Mouse (Mus musculus) urinary bladder, postnatal 10 days (tissue): ENCODE measurements around the gene Mrpl53.

Experiments
- DNase-seq: peaks from one replicate; pipeline ENCODE4 v3.0.0; 2022; ENCODE audit warnings: low spot score

The Mrpl53 gene

DNA sequence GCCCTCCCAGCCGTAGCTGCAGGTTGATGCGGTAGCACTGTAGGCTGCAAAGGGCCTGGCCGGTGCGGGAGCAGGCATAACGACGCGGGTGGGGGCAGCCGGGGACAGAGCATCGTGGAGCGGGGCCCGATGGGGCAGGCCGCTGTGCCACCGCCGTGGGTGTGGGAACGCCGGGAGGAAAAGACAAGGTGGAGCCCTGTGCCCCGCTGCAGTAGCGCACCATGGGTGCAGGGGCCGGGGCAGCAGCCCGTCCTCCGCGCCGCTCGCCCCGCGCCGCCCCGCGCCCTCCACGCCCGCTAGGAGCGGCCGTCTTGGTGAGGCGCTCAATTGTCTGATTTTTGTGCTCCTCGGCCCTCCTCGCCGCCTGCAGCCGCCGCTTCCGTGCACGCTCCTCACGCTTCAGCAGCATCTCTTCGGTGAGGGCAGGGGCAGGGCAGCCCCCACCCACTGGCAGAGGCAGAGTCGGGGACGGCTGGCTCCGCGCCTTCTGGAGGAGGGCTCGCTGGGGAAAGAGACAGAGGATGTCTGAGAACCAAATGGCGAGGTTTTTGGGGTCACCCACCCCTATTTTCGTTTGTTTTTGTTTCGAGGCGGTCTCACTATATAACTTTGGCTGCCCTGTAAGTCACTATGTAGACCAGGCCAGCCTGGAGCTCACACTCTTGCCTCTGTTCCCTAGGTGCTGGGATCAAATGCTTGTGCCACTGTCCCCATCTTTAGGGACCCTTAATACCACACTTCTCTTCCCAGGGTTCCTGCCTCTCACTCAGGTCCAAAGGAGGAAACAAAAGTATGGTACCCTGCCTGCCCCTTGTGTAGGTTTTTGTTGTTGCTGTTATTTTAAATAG, 13.2 kb downstream of the Mrpl53 start:
- no peak for DNase-seq

DNA sequence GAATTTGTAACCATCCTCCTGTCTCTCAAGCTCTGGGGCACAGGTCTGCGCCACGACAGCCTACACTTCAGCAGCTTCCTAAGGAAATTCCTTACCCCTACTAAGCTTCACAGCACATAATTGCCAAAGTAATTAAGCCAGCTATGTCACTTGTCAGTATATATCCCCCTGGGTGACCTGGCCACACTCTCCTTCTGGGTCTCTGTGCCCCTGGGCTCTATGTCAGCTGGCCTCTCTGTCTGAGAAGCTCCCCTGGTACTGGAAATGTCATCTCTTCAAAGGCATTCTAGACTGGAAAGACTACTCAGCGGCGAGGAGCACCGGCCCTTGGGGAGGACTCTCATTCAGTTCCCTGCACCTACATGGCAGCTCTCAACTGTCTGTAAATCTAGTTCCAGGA, 14.1 kb downstream of the Mrpl53 start:
- no peak for DNase-seq

DNA sequence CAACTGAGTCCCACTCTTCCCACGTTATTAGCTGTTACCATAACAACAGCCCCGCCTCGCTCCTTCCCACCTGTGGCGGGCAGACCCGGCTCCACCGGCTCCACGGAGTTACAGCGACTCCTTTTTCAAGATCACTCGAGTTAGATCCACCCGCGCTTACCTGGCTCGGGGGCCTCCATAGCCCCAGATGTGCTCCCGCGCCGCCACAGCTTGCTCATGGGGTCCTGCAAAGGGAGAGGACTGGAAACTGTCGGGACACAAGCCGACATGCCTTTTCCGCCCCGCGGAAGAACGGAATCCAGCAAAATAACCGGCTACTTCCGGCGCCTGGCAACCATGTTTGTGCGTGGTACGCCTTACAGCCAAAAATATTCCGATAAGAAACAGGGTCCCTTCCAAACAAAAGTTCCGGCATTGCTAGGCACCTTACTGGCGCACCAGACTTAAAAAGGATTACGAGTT, 16.0 kb downstream of the Mrpl53 start:
- DNase-seq = peak; percentile 57

DNA sequence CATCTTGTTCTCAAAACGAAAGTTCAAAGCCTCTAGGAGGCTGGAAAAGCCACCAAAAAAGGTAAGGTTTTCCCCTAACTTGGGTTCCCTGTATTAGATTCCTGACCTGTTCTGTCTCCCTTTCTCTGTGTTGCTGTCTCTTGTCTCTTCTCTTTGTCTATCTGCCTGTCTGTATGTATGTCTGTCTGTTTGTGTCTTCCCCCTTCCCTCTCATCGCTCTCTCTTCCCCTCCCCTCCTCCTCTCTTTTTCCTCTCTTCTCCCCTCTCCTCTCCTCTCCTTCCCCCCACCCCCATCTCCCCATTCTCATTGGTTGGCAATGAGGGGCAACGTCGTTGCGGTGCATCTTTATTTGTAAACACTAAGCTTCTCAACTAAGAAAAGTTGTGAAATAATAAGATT, 16.5 kb downstream of the Mrpl53 start, which contains the start of gene Ino80b:
TSS of gene Ino80b (minus strand) at position 101 of the 400 bp plus-strand sequence.
- DNase-seq = no peak

DNA sequence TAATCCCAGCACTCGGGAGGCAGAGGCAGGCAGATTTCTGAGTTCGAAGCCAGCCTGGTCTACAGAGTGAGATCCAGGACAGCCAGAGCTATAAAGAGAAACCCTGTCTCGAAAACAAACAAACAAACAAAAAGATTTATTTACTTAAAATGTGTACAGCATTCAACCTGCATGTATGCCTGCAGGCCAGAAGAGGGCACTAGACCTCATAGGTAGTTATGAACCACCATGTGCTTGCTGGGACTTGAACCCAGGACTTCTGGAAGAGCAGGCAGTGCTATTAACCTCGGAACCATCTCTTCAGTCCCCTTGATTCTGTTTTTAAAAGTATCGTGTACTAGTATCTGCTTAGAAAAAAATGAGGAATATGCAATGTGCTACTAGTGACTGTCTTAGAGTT, 18.6 kb downstream of the Mrpl53 start:
- DNase-seq = no peak

DNA sequence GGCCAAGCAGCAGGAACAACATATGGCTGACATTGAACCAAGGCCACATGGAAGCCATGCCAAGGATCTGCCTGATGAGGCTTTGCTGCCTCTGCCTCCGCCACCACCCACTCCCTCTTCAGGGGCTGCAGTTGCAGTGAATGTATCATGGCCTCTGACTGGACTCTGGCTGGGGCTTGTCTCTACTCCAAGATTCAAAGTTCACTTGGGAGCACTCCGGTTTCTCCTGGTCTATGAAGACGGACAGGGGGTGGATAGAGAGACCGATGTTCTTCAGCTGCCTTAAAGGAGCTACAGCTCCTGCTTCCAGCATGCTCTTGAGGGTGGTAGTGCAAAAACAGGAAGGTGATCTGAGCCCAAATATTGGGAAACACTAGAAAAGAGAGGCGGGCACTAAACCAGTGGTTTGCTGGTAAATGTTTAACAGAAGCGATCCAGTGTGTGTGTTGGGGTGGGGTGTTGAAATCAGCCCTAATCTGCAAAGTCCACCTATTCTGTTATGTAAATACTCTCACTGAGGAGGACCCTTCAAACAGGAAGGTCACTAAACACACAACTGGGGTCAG, 22.7 kb downstream of the Mrpl53 start:
- no peak for DNase-seq

DNA sequence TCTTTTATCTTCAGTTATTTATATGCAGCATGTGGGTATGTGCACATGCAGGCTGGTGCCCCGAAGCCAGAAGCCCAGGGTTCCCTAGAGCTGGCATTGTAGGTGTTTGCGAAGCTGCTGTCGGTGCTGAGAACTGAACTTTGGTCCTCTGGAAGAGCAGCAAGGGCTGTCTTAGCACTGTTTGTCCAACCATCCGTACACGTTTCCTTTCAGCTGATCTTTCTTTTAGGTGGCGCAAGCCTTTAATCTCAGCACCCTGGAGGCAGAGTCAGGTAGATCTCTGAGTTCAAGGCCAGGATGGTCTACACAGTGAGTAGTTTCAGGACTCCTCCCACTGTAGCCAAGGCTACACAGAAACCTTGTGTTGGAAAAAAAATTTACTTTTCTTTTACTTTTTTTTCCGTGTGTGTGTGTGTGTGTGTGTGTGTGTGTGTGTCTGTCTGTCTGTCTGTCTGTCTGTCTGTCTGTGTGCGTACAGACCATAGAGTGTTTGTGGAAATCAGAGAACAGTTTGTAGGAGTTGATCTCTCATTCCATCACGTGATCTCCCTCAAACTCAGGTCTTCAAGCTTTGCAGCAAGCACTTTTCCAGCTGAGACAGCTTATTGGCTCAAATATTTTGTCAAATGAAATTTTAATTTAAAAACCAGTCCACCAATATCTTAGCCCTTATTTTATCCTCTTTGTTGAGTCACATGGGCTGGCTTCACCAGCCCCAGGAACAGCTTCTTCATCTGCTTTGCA, 23.5 kb downstream of the Mrpl53 start:
- DNase-seq = no peak

DNA sequence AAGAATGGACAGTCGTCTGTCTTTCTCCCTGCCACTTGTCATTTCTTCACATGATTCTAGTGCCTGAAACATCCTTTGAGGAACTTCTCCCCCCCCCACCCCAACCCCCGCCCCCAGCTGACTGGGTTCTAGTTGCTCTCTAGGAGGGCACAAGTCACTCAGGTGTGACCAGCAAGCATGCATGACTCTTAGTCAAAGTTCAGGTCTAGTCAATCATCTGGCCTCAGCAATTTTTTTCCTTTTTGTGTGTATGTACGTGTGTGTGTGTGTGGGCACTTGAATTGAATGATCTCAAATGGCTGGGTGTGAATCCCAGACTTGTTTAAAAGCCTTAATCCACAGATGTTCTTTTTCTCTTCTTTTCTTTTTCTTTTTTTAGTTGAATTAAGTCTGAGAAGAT, 25.4 kb downstream of the Mrpl53 start:
- no peak for DNase-seq

DNA sequence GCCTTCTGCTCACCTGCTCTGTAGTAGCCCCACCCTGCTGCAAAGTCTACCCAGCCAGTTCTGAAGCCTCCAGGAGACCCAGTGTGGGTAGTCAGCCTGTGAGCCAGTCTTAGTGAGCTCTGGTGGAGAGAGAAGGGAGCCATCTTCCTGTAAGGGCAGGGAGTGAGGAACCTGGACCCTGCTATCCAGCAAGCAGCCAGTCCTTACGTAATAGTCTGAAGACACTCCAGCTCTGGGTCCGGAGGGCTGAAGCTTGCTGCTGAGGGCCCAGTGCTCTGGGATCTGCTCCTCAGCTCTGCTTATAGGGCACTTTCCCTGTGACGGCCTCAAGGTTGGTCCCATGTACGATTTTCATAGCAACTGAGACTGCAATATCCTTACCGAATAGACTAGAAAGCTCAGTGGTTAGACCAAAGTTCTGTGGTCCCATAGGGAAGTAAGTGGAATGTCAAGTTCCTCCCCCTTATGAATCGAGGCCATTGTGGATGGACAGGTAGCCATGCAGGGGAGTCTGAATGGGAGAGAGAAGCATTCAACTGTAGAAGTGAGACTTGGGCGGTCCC, 26.2 kb downstream of the Mrpl53 start, which contains the start of gene Rtkn:
TSS of gene Rtkn (plus strand) at position 513 of the 563 bp plus-strand sequence.
- no peak for DNase-seq

DNA sequence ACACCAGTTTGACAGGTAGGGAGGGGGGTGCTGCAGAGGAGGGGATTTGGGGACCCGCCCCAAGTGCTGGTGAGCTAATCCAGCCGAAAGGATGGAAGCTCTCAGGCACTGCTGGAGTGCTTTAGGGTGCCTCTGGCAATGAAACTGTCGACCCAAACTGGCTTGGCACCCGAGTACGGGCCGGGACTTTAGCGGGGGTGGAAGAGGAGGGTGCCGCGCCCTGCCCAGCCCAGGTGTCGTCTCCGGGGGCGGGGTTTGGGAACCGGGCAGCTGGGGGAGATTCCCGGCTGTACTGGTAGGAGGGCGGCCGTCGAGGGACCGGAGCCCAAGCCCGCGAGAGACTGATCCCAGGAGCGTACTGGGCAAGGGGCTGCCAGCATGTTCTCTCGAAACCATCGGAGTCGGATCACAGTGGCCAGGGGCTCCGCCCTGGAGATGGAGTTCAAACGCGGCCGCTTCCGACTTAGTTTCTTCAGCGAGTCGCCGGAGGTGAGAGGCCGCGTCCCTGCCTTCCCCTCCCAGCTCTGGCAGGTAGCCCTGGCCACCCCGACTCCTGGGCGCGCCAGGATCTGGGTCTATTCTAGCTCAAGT, 26.8 kb downstream of the Mrpl53 start:
- no peak for DNase-seq

DNA sequence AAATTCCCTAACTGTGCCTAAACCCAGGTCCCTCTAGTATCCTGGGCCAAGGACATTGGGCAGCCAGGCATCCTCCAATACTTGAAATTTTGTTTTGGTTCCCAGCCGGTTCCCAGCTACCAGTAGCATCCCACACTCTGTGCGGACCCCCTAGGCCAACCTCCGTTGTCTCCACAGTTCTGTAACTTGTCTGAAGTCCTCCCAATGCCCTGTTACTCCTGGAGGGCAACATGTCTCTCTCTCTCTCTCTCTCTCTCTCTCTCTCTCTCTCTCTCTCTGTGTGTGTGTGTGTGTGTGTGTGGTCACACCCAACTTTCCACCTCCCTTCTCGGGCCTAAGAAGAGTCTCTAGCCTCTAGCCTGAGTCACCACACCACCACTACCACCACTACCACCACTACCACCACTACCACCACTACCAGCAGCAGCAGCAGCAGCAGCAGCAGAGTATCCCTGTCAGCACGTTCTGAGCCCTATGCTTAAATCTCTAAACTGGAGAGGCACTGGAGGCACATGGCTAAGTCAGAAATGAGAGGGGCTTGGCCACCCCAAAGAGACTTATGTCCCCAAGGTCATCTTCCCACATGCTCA, 27.5 kb downstream of the Mrpl53 start:
- DNase-seq = no peak

DNA sequence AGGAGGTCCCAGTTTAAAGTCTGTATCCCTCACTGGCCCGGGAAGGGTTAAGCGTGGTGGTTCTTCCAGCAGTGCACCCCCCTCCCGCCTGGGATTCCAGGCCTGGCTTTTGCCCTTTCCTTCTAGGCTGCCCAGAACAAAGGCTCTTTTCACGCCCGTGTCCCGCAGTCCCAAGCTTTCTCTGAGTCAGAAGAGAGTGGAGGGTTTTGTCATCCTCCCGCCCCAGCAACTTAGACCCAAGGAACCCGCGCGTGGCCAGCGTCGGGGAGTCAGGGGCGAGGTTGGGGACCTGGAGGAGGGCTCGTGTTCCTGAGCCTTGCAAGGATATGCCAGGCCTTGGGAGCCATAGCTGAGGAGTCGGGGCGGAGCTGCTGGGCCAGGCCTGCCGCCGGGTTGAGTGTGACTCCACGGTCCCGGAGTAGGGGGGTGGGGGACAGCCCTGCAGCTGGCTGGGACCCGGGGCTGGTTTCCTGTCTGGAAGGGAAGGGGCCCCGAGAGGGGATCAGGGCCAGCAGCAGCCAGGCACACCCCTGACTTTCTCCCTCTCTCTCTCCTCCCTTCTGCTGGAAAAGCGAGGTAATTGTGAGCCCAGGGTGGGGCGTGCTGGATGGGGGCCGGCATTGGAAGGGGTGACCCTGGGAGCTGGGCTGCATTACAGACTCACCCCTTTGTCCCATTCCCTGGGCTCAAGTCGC, 28.2 kb downstream of the Mrpl53 start:
- no peak for DNase-seq

DNA sequence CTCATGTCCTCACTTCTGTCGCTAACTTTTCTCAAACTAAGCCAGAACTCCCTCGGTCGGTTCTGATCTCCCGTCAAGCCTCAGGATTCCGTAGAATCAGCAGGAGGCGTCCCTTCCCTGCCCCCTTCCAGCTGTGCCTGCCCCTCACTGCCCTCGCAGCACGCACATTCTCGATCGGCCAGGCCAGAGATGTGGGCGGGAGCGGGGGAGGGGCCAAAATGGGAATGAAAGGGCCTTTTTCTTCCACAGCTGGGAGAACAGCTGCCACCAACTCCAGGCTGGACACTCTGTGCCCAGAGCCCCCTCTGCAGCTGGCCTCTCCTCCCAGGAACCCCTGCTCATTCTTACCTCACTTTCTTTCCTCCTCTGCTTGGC, 28.7 kb downstream of the Mrpl53 start:
- peak; percentile 51 for DNase-seq

DNA sequence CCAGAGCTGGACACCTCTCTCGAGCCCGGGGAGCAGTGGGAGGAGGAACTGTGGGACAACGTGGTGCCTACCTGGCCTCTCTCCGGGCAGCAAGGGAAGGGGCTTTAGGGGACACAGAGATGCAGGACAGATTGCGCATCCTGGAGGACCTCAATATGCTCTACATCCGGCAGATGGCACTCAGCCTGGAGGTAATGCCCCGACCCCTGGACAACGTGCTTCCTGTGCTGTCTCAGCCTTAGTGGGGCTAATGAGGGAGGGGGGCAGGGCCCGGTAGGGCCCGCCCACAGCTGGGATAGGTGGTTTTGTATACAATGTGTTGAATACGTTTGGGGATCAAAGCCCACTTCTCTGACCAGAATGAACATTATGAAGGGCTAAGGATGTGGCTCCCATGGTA, 29.2 kb downstream of the Mrpl53 start:
- DNase-seq = no peak

DNA sequence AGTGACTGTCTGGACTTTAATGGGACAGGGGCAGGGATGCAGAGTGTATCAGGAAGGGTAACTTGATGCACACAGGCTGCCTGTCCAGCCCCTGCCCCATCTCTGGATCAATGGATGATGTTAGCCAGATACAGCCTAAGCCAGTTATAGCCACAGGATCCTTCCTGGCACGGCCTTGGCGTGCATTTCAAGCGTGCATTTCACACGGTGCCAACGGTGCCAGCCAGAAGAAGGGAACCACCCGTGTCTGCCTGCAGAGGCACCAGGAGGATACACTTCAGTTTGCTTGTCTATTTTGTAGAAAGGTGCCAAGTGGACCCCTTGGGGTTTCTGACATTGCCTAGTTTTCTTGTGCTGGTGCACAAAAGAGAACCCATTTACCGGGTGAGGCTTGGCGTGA, 31.2 kb downstream of the Mrpl53 start:
- DNase-seq = no peak

DNA sequence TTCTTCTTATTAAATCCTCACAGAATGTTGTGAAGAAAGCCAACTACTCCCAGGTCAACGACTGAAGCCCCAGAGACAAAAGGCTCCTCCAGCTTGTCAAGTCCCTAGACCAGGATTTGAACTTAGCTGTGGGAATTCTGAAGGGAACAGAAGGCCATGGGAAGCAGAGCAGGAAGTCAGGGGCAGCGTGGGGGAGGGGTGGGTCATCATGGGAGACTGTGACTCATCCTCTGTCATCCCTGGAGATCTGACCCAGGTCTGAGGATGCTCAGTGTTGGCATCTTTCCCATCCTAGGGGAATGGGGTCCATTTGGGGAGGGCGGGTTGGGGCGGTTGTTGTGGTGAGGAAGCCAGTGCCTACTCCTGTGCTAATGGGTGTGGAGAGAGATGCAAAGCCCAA, 32.8 kb downstream of the Mrpl53 start:
- DNase-seq = no peak

DNA sequence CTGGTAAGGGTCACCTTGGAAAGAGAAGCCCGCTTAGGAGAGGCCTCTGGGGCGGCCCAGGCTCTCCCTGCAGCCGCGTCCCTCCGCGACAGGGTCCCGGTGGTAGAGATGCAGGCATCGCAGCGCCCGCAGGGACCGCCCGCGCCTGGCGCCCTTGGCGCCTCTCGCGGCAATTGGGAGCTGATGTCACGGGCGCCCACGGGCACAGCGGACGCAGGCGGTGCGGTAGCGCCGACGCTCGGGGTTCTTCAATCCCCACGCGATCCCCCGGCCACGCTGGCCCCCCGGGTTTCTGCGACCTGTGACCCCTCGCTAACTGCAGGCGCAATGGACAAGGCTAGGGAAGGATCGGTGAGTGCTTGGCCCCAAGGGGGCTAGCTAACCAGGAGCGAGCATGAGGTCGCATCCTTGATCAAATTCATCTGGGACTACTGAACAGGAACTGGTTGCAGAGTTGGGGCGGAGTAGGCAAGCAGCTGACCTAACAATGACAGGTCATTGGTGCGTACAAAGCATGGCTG, 33.4 kb downstream of the Mrpl53 start:
- no peak for DNase-seq

DNA sequence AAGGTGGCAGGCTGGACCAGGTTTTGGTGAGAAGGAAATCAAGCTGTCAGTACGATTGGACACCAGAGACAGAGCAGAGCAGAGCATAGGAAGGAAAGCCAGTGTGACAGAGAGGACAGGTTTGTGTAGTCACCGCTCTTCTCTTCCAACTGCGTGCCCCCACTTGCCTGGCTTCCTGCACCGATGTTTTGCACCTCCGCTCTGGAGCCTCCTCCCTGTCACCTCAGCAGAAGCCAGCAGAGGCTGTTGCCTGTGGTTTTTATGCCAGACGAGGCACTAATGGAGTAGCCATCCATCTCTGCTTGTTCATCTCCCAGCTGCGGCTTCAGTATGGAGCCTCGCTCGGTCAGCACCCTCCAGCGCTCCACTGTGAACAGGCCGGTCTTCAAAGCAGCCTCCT, 34.0 kb downstream of the Mrpl53 start:
- DNase-seq = no peak

DNA sequence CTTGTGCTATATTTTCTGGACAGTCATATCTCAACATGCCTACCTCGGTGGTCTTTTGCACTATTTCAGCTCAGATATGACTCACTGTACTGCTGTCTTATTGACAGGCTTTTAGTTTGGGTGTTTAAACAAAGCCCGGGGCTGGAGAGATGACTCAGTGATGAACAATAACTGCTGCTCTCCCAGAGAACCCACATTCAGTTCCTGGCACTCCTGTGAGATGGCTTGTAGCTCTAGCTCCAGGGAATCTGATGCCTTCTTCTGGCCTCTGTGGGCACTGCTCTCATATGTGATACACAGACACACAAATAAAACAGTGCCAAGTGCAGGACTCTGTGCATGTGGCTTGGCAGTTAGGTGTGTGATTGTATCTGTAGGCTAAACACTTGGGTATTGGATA, 36.4 kb downstream of the Mrpl53 start:
- DNase-seq = no peak

DNA sequence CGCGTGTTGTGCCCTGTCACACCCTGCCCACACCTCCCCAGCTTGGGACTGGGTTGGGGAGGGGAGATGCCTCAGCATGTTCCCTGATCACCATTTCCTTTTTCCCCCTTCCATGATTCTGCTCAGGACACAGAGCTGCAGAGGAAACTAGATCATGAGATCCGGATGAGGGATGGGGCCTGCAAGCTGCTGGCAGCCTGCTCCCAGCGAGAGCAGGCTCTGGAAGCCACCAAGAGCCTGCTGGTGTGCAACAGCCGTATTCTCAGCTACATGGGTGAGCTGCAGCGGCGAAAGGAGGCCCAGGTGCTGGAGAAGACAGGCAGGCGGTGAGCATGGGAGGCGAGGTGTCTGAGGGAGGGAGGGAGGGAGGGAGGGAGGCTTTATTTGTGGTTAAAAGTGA, 37.0 kb downstream of the Mrpl53 start:
- no peak for DNase-seq

DNA sequence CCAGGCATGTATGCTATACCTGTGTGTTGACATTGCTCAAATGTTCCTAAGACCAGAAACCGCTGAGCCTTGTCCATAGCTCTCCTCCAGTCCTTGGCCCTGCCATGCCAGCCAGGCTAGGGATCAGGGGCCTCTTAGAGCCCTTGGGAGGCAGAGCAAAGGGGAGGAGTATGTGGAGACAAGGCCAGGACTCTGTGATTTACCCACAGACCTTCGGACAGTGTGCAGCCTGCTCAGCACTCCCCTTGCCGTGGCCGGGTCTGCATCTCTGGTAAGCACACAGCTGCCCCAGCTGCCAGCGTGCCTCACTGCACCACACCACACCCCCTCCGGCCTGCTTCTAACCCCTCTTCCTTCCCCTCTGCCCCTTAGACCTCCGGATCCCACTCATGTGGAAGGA, 38.4 kb downstream of the Mrpl53 start:
- DNase-seq = no peak
